Mouse (Mus musculus) erythroid progenitor cell, adult 5-6 weeks (primary cell): ENCODE data around the gene Ppfia4. TPM values are rescaled to one million over a fixed set of nuclear protein-coding genes. Genes with fewer than 3 reads are reported as not detected.

Experiments used
- ATAC-seq: replicated peaks from 2 replicates; pipeline ENCODE4 v1.8.0; 2016; ENCODE audit warnings: moderate number of reproducible peaks, mild to moderate bottlenecking, moderate TSS enrichment, inconsistent platforms; ENCODE audit not compliant: poor library complexity, low FRiP score, severe bottlenecking
- total RNA-seq, 2 experiments: library from RNA; stranded (forward) in 1 of 2; stranded (reverse) in 1 of 2; fragments of 150-400 nt in 1 of 2; fragments of 186-747, 209-891 nt in 1 of 2; gene quantifications; 2 replicates each; pipeline versions ENCODE4 v1.2.3 to v1.2.4; 2015 to 2017; ENCODE audit warnings: low replicate concordance in 2 of 2

Ppfia4 gene
- total RNA-seq (2015; ENCODE audit: low replicate concordance): 0.42 and 0.72 TPM in 2 replicates
- total RNA-seq (2017; ENCODE audit: low replicate concordance): 3.0 TPM in 1 of 2 replicates, not detected in the other

GRCm38 (mm10) chr1:134332770-134333271, at the start of gene Ppfia4:
TSS of gene Ppfia4 (minus strand) at chr1:134332928.
- no peak for ATAC-seq

GRCm38 (mm10) chr1:134381795-134382625, 49.3 kb upstream of the Ppfia4 start:
- no peak for ATAC-seq

GRCm38 (mm10) chr1:134381051-134381450, 48.3 kb upstream of the Ppfia4 start:
- no peak for ATAC-seq

GRCm38 (mm10) chr1:134374124-134374523, 41.4 kb upstream of the Ppfia4 start:
- no peak for ATAC-seq

GRCm38 (mm10) chr1:134368777-134369337, 36.1 kb upstream of the Ppfia4 start:
- peak; percentile 74 for ATAC-seq

- ATAC-seq: no peak
Observed at GRCm38 (mm10) chr1:134365491-134365890, 32.8 kb upstream of the Ppfia4 start.

GRCm38 (mm10) chr1:134363194-134363593, 30.5 kb upstream of the Ppfia4 start:
- no peak for ATAC-seq

GRCm38 (mm10) chr1:134361857-134362212, 29.1 kb upstream of the Ppfia4 start, which contains the start of gene Tmem183a:
TSS of gene Tmem183a (minus strand) at chr1:134361979.
- ATAC-seq: peak; percentile 99

GRCm38 (mm10) chr1:134361195-134361856, 28.6 kb upstream of the Ppfia4 start:
- ATAC-seq: peak; percentile 68

- no peak for ATAC-seq
Observed at GRCm38 (mm10) chr1:134360656-134361055, 27.9 kb upstream of the Ppfia4 start.

- no peak for ATAC-seq
Observed at GRCm38 (mm10) chr1:134357461-134357860, 24.7 kb upstream of the Ppfia4 start.

GRCm38 (mm10) chr1:134353326-134353725, 20.6 kb upstream of the Ppfia4 start:
- ATAC-seq: no peak

GRCm38 (mm10) chr1:134347791-134348190, 15.1 kb upstream of the Ppfia4 start:
- ATAC-seq: no peak

GRCm38 (mm10) chr1:134345075-134345474, 12.3 kb upstream of the Ppfia4 start:
- no peak for ATAC-seq

- ATAC-seq: peak; percentile 87
Observed at GRCm38 (mm10) chr1:134344005-134344950, 11.6 kb upstream of the Ppfia4 start.

- ATAC-seq: no peak
Observed at GRCm38 (mm10) chr1:134343567-134343966, 10.8 kb upstream of the Ppfia4 start.

GRCm38 (mm10) chr1:134342781-134343310, 10.1 kb upstream of the Ppfia4 start:
- ATAC-seq: no peak

- ATAC-seq: no peak
Observed at GRCm38 (mm10) chr1:134342278-134342664, 9.5 kb upstream of the Ppfia4 start.

- no peak for ATAC-seq
Observed at GRCm38 (mm10) chr1:134341641-134342277, 9.0 kb upstream of the Ppfia4 start.
